Mouse (Mus musculus): ENCODE results near the gene Tex9. TPM values are rescaled to one million over a fixed set of nuclear protein-coding genes. Genes with fewer than 3 reads are reported as not detected.
A peak's percentile ranks its signal among the peaks of the same experiment; 100 is the strongest.
"Not testable (repeated sequence)": the region's sequence is repeated elsewhere in the genome, so short reads cannot be mapped to it uniquely, and the experiment has no call there.

The Tex9 gene
- total RNA-seq, 2 experiments from 2014 or later = 6.5 to 11.1 TPM

DNA sequence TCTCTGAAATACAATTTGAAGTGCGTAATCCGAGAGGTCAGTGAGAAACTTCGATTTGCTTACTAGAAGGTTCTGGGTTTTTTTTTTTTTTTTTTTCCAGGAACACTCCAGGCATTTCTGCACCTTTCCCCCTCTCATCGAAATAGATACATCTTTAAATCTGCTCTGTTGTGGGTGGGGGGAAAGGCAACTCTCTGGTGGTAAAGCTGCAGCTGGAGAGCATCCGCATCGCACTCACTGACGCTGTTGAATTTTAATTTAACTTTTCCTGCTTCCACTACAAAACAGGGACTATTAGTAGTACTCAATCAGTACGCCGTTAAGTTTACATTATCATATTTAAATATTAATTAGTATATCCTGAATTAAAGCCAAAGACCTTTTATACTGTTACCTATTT, 53.3 kb downstream of the Tex9 start:
- DNase-seq = no peak

DNA sequence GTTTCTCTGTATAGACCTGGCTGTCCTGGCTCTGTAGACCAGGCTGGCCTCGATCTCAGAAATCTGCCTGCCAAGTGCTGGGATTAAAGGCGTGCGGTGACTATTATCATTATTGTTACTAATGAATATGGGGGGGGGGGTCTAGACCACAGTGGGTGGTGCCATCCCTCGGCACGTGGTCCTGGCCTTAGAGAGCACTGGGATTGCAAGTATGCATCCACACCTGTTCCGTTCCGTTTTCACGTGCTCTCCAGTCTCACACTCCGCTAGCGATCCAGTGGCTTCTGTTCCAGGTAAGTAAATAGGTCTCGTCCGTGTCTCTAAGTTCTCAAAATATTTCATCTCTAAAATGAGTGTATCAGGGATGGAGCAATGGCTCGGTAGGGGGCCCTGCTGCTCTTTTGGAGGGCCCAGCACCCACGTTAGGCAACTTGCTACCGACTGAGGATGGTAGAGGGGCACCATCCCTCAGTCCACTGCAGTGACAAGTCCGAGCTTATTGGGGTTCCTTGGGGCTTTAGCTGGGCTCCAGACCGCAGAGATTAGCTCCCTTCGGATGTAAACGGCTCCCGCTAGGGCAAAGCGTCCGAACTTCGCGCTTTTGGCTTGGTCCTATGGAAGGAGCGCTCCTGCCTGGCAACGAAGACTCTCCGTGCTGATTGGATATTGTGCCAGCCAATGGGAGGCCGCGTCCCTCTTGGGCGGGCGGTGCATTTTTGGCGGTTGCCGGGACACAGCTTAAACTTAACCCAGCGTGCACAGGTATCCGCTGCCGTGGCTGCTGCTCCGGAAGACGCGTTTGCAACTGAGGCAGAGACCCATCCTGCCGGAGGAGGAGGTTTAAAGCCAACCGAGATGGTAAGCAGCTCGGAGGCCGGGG, 54.0 kb downstream of the Tex9 start, which contains the start of gene Mns1:
Gene Mns1, plus strand, starts transcription at position 190 of the 880 bp plus-strand sequence.
- DNase-seq = peak; percentile 96

DNA sequence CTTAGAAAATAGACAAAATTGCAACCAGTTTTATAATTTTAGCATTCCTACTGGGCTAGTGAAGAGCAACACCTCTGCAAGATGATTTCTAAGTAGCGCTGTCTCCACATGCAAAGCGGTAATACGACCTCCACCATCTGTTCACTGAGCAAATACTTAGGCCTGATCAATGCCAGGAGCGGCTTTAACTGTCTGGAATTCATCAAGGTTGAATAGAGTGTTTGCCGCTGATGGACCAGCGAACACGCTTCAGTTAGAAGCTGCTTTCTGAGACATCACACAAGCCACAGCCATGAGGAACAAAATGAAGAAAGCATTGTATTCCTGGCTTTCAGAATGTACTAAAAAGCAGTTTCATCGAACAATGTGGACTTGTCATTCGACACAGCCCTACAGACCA, 57.1 kb downstream of the Tex9 start:
- DNase-seq = no peak

DNA sequence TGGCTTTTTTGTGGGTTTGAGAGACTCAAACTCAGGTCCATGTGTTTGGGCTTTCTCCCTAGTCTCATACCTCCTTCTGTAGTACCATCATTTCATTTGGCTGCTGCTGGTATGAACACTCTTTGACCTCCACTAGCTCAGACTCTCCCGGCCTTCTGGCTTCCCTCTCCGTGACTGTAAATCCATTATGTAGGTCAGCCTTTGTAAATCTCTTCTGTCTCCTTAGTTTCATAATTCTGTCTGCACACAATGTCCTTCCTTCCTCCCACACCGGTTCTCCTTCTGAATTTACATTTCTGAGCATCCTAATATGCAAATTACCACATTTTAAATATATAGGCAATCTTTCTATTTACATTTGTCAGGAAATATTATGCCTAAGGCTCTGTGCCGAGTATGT, 64.2 kb downstream of the Tex9 start:
- DNase-seq = no peak

DNA sequence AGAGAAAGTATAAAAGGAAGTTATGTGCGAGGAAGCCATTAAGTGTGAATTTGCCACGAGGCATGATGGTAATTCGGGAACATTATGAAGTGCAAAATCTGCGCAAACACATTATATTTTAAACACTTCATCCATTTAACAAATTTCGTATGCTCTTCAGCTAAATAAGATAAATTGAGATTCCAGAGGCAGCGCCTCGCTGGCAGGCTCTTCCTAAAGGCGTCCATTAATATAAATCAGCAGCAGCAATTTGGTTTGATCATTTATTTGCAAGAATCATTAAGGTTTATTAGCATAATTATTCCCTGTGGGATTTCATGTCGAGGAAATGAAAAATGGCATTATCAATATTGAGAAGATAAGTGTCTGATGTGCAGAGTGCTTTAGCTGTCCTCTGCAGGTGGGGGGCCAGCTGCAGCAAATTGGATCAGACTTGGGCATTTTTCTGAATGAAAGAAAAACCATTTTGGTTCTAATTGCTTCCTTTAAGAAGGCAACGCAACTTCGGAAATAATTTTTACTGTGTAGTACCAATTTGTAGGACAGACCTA, 66.6 kb downstream of the Tex9 start:
- DNase-seq = no peak

DNA sequence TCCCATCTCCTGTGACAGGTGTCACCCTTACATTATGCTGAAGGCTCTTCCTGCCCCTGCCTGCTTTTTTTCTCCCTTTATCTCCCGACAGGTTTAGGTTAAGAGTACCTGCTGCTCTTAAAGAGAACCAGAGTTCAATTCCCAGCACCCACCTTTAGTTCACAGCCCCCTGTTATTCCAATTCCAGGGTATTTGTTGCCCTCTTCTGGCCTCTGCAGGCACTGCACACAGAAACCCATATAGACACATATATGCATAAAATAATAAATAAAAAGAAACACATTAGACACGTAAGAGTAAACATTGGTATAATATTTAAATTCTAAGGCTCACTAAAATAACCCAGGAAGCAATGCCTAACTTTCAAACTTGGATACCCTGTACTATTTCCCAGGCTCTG, 69.3 kb downstream of the Tex9 start:
- DNase-seq = no peak

DNA sequence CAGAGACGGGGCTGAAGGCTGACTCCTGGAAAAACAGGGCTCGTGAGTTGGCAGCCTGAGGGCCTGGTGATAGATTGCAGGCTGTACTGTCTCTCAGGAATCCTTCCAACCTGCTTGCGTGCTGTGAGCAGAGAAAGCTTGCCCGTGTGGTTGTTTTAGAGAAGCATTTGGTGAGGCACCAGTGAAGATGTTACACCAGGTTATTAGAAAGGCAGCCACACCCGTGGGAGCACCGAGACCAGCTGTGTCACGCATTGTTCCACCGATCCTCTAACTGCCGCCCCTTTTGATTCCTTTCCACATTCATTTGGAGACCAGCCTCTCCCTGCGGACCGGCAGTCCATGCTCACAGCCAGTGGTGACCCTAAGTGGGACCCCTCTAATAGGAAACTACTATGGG, 69.7 kb downstream of the Tex9 start:
- no peak for DNase-seq

DNA sequence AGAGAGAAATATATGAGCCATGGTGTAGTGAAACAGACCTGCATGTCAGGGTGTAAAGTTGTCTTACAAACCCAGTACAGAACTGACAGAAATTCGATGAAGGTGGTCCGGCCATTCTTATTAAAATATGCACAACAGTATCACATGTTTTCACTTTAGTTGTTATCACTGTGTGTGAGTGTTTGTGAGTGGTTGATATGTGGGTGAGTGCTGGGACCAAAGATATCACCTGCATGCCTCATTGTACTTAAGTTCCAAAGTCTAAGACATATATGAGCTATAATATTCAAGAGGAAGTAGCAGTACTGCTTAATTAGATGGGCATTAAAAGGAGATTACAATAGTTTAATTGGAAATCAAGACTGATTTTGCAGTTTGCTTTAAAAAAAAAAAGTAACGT, 71.5 kb downstream of the Tex9 start:
- DNase-seq = no peak

DNA sequence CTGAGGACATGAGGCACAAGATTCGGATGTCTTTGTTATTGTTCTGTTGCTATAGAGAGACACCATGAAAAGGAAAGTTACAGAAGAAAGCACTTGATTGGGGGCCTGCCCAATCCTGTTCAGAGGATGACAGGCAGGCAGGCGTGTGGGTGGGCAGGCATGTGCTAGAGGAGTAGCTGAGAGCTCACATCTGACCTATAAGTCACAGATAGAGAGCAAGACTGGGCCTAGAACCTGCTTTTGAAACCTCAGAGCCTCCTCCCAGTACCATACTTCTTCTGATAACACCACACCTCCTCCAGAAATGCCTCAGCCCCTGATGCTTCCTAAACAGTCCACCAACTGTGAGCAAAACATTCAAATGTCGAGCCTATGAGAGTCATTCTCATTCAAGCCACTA, 73.6 kb downstream of the Tex9 start:
- DNase-seq = no peak

DNA sequence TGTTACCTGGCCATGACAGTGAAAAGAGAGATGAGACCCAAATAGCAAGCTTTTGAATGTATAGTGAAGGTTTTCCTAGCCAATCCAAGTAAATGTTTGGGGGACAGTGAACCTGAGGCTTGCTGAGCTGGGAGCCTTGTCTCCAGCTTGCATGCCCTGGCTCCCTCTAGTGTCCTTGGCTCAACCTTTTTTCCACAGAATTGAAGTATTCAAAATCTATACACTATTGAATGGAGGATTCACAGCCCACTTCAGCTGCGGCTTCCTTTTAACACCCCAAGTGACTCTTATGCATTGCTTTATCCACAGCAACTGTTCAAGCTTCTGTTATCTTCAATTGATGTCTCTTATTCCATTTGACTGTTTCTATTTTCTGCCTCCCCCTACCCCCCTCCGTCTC, 80.3 kb downstream of the Tex9 start:
- no peak for DNase-seq

DNA sequence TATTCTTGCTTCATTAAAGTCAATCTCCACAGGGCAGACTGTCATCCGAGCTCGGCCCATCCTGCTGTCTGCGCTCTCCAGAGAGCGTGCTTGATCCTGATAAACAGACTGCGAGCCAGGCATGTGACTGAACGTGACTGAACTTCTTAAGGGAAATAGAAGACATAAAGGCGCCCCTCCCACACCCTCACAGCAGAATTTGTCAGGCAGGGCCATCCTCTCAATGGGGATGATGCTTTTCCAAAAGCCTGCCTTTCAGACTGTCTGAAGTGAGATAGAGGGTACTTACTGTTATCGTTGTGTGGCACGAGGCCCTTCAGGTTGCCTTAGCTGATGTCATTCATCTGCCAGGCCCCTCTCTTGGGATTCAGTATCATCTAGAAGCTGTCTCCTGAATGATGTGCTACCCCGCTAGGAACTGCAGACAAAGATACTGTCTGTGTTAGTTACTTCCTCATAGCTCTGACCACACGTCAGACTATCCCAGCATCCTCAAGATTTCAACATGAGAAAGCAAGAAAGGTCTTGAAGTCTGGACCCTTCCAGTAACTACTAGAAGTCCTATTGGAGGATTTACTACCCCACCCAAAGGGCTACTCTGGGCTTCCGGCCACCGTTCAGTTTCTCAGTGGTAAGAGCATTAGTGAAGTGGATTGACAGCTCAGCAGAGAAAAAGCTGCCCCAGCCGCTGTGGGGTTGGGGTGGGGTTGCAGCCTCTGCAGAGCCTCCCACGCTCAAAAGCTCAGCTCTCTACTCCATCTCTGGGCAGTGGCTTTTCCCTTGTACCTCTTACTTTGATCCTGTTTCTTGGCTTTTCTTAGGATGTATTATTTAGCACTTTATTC, 82.4 kb downstream of the Tex9 start:
- DNase-seq = no peak

DNA sequence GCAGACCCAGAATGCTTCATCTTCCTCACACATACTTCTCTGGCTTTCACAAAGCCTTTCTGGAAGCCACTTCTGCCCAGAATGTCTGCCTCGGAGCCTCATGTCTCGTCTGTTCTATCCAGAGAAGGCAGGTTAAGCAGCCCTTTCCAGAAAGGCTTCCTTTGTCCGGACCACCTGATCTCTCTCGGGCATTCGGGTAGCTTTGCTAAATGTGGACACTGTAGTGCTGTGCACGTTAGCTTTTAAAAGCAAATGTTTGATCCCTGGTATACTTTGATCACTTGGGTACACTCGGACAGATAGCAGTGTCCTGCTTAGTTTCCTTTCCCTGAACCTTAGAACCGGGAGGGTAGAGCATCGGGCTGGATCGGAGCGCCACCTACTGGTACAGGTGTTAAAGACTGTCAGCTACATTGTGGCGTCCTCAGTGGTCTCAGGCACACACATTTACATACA, 83.9 kb downstream of the Tex9 start:
- peak; percentile 85 for DNase-seq

DNA sequence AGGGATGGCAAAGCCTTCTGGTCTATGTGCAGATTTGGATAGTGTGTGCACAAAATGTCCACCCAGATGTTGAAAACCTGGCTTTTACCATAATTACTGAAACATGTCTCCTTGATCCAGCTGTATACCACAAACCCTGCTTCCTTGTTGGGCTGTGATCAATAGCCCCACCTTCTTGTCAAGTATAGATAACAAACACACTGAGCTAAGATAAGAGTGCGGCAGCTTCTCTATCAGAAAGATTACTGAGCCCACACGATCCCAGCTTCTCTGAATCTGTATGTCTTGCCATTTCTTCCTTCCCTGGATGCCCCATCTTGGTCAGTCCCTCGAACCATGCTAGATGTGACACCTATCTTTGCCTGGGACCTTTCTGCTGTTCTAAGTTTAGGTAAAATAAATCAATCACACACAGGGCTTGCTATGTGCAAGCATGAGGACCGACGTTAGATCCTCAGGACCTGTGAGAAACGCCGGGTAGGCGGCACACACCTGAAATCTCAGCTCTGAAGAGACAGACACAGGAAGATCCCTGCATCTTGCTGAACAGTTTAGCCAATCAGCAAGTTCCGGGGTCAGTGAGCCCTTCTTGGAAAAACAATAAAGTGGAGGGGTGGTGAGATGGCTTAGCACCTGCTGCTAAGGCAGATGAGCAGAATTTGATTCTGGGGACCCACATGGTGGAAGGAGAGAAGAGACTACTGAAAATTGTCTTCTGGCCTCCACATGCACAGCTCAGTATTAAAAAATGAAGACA, 86.0 kb downstream of the Tex9 start:
- DNase-seq = no peak

DNA sequence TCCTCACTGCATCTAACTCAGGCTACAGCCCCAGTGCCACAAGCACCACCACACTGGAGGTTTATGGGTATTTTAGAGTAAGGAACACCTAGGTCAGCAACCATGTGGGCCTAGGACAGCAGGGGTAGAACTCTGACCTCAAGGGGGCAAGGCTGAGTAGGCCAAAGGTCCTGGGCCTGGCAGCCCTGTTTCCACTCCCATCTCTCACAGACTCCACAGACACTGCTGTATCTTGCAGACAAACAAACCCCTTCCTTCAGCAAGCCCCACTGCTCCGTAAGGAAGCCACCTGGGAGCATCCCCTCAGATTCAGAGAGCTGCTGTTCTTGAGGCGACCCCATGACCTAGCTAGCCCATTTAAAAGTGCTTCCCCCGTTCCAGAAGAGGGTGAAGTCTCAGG, 87.1 kb downstream of the Tex9 start:
- no peak for DNase-seq

DNA sequence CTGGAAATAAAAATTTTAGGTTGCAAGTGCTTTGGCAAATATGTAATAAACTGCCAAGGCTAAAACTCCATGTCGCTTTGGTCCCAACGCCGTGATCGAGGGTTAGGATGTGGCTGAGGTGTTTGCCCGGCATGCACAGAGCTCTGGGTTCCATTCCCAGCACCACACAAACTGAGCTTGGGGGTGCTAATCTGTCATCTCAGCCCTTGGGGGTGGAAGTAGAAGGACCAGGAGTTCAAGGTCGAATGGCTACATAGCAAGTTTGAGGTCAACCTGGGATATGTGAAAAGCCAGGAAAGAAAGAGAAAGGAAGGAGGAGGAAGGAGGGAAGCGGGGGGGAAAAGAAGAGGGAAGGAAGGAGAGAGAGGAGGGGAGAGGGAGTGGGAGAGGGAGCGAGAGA, 87.6 kb downstream of the Tex9 start:
- no peak for DNase-seq

DNA sequence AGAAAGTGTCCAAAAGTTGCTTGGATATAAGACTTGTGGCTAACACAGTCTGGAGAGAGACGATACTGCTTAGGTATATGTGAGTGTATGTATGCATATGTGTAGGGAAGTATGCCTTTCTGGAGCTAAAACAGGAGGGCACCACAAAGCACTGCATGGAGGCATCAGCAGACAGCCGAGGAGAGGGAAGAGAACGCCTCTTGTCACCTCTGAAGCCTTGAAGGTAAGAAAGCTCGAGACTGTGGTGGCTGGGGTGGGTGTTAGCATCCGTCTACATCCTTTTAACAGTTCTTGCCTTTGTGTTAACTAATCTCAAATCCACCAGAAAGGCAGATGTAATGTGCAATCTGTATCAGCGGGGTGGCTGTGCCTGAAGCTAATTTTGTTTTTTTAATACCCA, 88.6 kb downstream of the Tex9 start:
- DNase-seq = no peak

DNA sequence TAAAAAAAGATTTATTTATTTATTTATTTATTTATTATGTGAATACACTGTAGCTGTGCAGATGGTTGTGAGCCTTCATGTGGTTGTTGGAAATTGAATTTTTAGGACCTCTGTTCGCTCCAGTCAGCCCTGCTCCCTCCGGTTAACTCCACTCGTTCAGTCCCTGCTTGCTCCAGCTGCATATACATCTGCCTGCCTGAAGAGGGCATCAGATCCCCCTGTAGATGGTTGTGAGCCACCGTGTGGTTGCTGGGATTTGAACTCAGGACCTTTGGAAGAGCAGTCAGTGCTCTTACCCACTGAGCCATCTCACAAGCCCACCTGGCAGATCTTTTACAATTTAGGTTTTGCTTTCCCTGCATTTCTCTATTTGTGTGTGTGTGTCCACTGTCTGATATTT, 90.2 kb downstream of the Tex9 start:
- DNase-seq = not testable (repeated sequence)

Small RNAs within 50 kb of the gene (microRNA-seq; reads per million reads assigned to microRNA genes)
- gene Gm28010 = not detected

Other genes with a start within 250 kb of the Tex9 start
- 10 to 100 TPM; 27.6 to 46.9 TPM for gene Zfp280d, start 217.4 kb downstream of the Tex9 start, total RNA-seq (2021)
- gene Mns1, start 54.2 kb downstream of the Tex9 start, total RNA-seq (2021) = 1 to 10 TPM; 3.7 to 3.8 TPM
- 10 to 100 TPM; 20.8 to 28.4 TPM for gene Rfx7, start 40.0 kb upstream of the Tex9 start, total RNA-seq (2021)
- 100 to 1,000 TPM; 469 to 580 TPM for gene Nedd4, start 170.1 kb upstream of the Tex9 start, total RNA-seq (2021)